Mouse (Mus musculus) forebrain, embryonic 14.5 days (tissue): ENCODE data around the gene Sds. TPM values are rescaled to one million over a fixed set of nuclear protein-coding genes. Genes with fewer than 3 reads are reported as not detected.

Experiments
- ATAC-seq: fragments of 200-750 bp; cut with Nextera tagmentation; 2 replicates; pipeline ENCODE4 v1.8.0; 2017; ENCODE audit warnings: mild to moderate bottlenecking, moderate library complexity
- DNase-seq: peaks from one replicate; pipeline ENCODE4 v3.0.0-alpha.2; 2015; ENCODE audit warnings: low spot score
- H3K27ac ChIP-seq: fragments of 300-500 bp; sonication (generic); 2 replicates; pipeline ENCODE4 v1.5.1; 2014; ENCODE audit warnings: low read depth, mild to moderate bottlenecking, control low read depth, low read length, moderate library complexity
- H3K27me3 ChIP-seq: fragments of 300-500 bp; sonication (generic); replicated peaks from 2 replicates; pipeline ENCODE4 v1.6.1; 2014; ENCODE audit warnings: low read length, control low read depth, mixed read lengths; ENCODE audit not compliant: control insufficient read depth, insufficient read depth
- H3K36me3 ChIP-seq: fragments of 300-500 bp; sonication (generic); 2 replicates; pipeline ENCODE4 v1.6.1; 2014; ENCODE audit warnings: low read length, control low read depth; ENCODE audit not compliant: control insufficient read depth, insufficient read depth
- H3K4me1 ChIP-seq: fragments of 300-500 bp; sonication (generic); 2 replicates; pipeline ENCODE4 v1.6.1; 2014; ENCODE audit warnings: antibody characterized with exemption, low read length, control low read depth; ENCODE audit not compliant: control insufficient read depth, insufficient read depth
- H3K4me2 ChIP-seq: fragments of 300-500 bp; sonication (generic); 2 replicates; pipeline ENCODE4 v1.6.1; 2014; ENCODE audit warnings: mild to moderate bottlenecking, control low read depth, low read length
- H3K4me3 ChIP-seq: fragments of 300-500 bp; sonication (generic); 2 replicates; pipeline ENCODE4 v1.5.1; 2014; ENCODE audit warnings: low read depth, low read length, control low read depth
- H3K9ac ChIP-seq: fragments of 300-500 bp; sonication (generic); 2 replicates; pipeline ENCODE4 v1.6.1; 2014; ENCODE audit warnings: mild to moderate bottlenecking, low read length, control low read depth, moderate library complexity
- H3K9me3 ChIP-seq: fragments of 300-500 bp; sonication (generic); replicated peaks from 2 replicates; pipeline ENCODE4 v1.6.1; 2016; ENCODE audit warnings: low read length, control low read depth, mixed read lengths; ENCODE audit not compliant: control insufficient read depth
- WGBS: fragments of 180-500 bp; shearing (Covaris S2); extraction: QIAGEN DNeasy Blood & Tissue Kit; methylation state at CpG from one replicate; pipeline ENCODE4 v1.1.7; 2014; 5-methylcytosine and 5-hydroxymethylcytosine counted together
- polyA plus RNA-seq: library from polyadenylated mRNA; unstranded; fragments of >200 nt; fragmentation: Nextera tagmentation; extraction: Ambion mirVana; gene quantifications from 2 replicates; pipeline ENCODE4 v1.2.1, GENCODE M21; 2014

Gene Sds
- polyA plus RNA-seq = not detected in 2 replicates

- H3K9ac ChIP-seq = no peak within 1 kb of the TSS
- ATAC-seq (no peak), DNase-seq (no peak)
- no peak within 1 kb of the TSS for H3K4me3 ChIP-seq
- no peaks in the 10 kb centered on the region for H3K27me3 ChIP-seq
- no peaks in the 10 kb centered on the region for H3K36me3 ChIP-seq
- H3K4me1 ChIP-seq = no peaks in the 10 kb centered on the region
- H3K27ac ChIP-seq = no peak within 1 kb of the TSS
- no peaks in the 10 kb centered on the region for H3K9me3 ChIP-seq
- no peak within 1 kb of the TSS for H3K4me2 ChIP-seq
- 16% methylated on average over 13 of the region's 13 CpGs for WGBS
Measured at GRCm38 (mm10) chr5:120476296-120476695, at the start of gene Sds. Gene Sds, plus strand, starts transcription at chr5:120476526.

- H3K4me1 ChIP-seq = peaks cover 8% of the 10 kb centered on the region; the same call in 1 of the 2 replicates
- no peaks in the 10 kb centered on the region for H3K36me3 ChIP-seq
- peaks cover 64% of the 10 kb centered on the region for H3K27me3 ChIP-seq
- H3K9ac ChIP-seq = no peak overlapping the region
- ATAC-seq (no peak), DNase-seq (no peak)
- no peak overlapping the region for H3K4me2 ChIP-seq
- H3K4me3 ChIP-seq = no peak overlapping the region
- no peaks in the 10 kb centered on the region for H3K9me3 ChIP-seq
- 2% methylated on average over 10 of the region's 10 CpGs for WGBS
- no peak overlapping the region; the same call in 1 of the 2 replicates for H3K27ac ChIP-seq
Measured at GRCm38 (mm10) chr5:120426572-120426971, 49.8 kb upstream of the Sds start.

GRCm38 (mm10) chr5:120427451-120427938, 48.8 kb upstream of the Sds start:
- WGBS = under 1% methylated on average over 33 of the region's 33 CpGs
- Histone ChIP-seq H3K4me1 (peaks cover 8% of the 10 kb centered on the region; the same call in 1 of the 2 replicates), H3K36me3 (no peaks in the 10 kb centered on the region), H3K4me2 (peak overlapping the region; percentile 38), H3K27me3 (peaks cover 69% of the 10 kb centered on the region), H3K4me3 (peak overlapping the region; percentile 8; the same call in 1 of the 2 replicates), H3K9ac (peak overlapping the region; percentile 41), H3K9me3 (no peaks in the 10 kb centered on the region), H3K27ac (peak overlapping the region; percentile 44)
- no peak for ATAC-seq
- peak; percentile 70 for DNase-seq

GRCm38 (mm10) chr5:120428189-120428838, 48.0 kb upstream of the Sds start:
- H3K9me3 ChIP-seq = no peaks in the 10 kb centered on the region
- H3K36me3 ChIP-seq = no peaks in the 10 kb centered on the region
- ATAC-seq (no peak), DNase-seq (no peak)
- H3K4me3 ChIP-seq = 0 out of 2 replicates have a peak overlapping the region, but pooled peaks have one; percentile 8
- peaks cover 8% of the 10 kb centered on the region; the same call in 1 of the 2 replicates for H3K4me1 ChIP-seq
- peak overlapping the region; percentile 38 for H3K4me2 ChIP-seq
- peak overlapping the region; percentile 41 for H3K9ac ChIP-seq
- peak overlapping the region; percentile 23; the same call in 1 of the 2 replicates for H3K27ac ChIP-seq
- WGBS = 5% methylated on average over 21 of the region's 21 CpGs
- H3K27me3 ChIP-seq = peaks cover 64% of the 10 kb centered on the region

GRCm38 (mm10) chr5:120428990-120429389, 47.3 kb upstream of the Sds start:
- WGBS = 3% methylated on average over 5 of the region's 6 CpGs
- H3K4me2 ChIP-seq = peak overlapping the region; percentile 8
- H3K4me3 ChIP-seq = no peak overlapping the region
- DNase-seq = no peak
- no peak for ATAC-seq
- H3K9me3 ChIP-seq = no peaks in the 10 kb centered on the region
- no peaks in the 10 kb centered on the region for H3K36me3 ChIP-seq
- peaks cover 67% of the 10 kb centered on the region for H3K27me3 ChIP-seq
- no peak overlapping the region for H3K9ac ChIP-seq
- H3K4me1 ChIP-seq = peaks cover 8% of the 10 kb centered on the region; the same call in 1 of the 2 replicates
- H3K27ac ChIP-seq = no peak overlapping the region

- 19% methylated on average over 6 of the region's 6 CpGs for WGBS
- Histone ChIP-seq H3K4me1 (peaks cover 8% of the 10 kb centered on the region; the same call in 1 of the 2 replicates), H3K4me2 (peak overlapping the region; percentile 23; the same call in 1 of the 2 replicates), H3K36me3 (no peaks in the 10 kb centered on the region), H3K27me3 (peaks cover 68% of the 10 kb centered on the region), H3K27ac (no peak overlapping the region), H3K9ac (peak overlapping the region; percentile 32; the same call in 1 of the 2 replicates), H3K4me3 (no peak overlapping the region; the same call in 1 of the 2 replicates), H3K9me3 (no peaks in the 10 kb centered on the region)
- no peak for DNase-seq
- no peak for ATAC-seq
Measured at GRCm38 (mm10) chr5:120429692-120430091, 46.6 kb upstream of the Sds start.

- H3K9ac ChIP-seq = peak overlapping the region; percentile 55
- peaks cover 13% of the 10 kb centered on the region; the same call in 1 of the 2 replicates for H3K4me1 ChIP-seq
- peak overlapping the region; percentile 38 for H3K4me3 ChIP-seq
- no peaks in the 10 kb centered on the region for H3K36me3 ChIP-seq
- H3K27ac ChIP-seq = peak overlapping the region; percentile 44; the same call in 1 of the 2 replicates
- H3K9me3 ChIP-seq = no peaks in the 10 kb centered on the region
- H3K27me3 ChIP-seq = peaks cover 74% of the 10 kb centered on the region
- DNase-seq (no peak), ATAC-seq (no peak)
- H3K4me2 ChIP-seq = peak overlapping the region; percentile 26
- under 1% methylated on average over 30 of the region's 30 CpGs for WGBS
Measured at GRCm38 (mm10) chr5:120431001-120431583, 45.2 kb upstream of the Sds start.

- H3K36me3 ChIP-seq = no peaks in the 10 kb centered on the region
- H3K9me3 ChIP-seq = no peaks in the 10 kb centered on the region
- H3K4me2 ChIP-seq = peak within 1 kb of the TSS; percentile 33
- DNase-seq = peak; percentile 69
- H3K4me3 ChIP-seq = peak within 1 kb of the TSS; percentile 38
- peak within 1 kb of the TSS; percentile 55 for H3K9ac ChIP-seq
- peaks cover 75% of the 10 kb centered on the region for H3K27me3 ChIP-seq
- no peak; the same call in 1 of the 2 replicates for ATAC-seq
- H3K4me1 ChIP-seq = peaks cover 15% of the 10 kb centered on the region; the same call in 1 of the 2 replicates
- peak within 1 kb of the TSS; percentile 44; the same call in 1 of the 2 replicates for H3K27ac ChIP-seq
- under 1% methylated on average over 69 of the region's 69 CpGs for WGBS
Measured at GRCm38 (mm10) chr5:120431649-120432485, 44.5 kb upstream of the Sds start, which contains the start of gene Lhx5. Gene Lhx5, plus strand, starts transcription at chr5:120431699.
